Mouse (Mus musculus) monocyte, adult 5-6 weeks (primary cell): ENCODE measurements around the gene Nanp. TPM values are rescaled to one million over a fixed set of nuclear protein-coding genes. Genes with fewer than 3 reads are reported as not detected.

Experiments
- ATAC-seq: fragments of 153-309, 156-312 bp; replicated peaks from 2 replicates; pipeline ENCODE4 v1.8.0; 2017; ENCODE audit warnings: mild to moderate bottlenecking; ENCODE audit not compliant: low TSS enrichment, insufficient number of reproducible peaks, severe bottlenecking, poor library complexity, low FRiP score
- total RNA-seq: library from RNA; stranded (forward); fragments of 200-1000, 200-491, 200-594 nt; gene quantifications from 3 replicates; pipeline ENCODE4 v1.2.3, GENCODE M21; 2017

Gene Nanp
- total RNA-seq, 1 experiment from 2014 or later, result 8.2 TPM

DNA sequence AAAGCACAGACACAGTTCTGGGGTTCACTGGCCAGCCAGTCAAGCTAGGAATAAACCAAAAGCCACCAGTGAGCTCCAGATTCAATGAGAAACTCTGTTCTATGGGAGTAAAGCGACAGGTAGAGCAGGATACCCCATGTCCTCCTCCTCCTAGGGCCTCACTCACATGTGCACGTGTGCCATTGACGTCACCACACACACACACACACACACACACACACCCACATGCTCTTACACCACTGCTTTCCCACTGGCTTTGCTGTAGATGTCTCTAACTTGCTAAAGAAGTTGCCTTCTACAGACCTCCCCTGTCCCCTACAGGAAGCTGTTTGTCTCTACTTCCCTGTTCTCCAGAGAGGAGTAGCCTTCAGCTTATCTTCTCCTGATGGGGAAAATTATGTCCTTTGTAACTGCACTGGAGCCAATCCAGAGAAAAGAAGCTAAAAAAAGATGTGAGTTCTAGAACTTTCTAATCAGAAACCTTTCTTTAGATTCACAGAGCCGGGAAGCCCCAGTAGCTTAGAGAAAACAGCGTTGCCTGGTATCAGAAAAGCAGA, 37.5 kb downstream of the Nanp start:
- ATAC-seq, result no peak

DNA sequence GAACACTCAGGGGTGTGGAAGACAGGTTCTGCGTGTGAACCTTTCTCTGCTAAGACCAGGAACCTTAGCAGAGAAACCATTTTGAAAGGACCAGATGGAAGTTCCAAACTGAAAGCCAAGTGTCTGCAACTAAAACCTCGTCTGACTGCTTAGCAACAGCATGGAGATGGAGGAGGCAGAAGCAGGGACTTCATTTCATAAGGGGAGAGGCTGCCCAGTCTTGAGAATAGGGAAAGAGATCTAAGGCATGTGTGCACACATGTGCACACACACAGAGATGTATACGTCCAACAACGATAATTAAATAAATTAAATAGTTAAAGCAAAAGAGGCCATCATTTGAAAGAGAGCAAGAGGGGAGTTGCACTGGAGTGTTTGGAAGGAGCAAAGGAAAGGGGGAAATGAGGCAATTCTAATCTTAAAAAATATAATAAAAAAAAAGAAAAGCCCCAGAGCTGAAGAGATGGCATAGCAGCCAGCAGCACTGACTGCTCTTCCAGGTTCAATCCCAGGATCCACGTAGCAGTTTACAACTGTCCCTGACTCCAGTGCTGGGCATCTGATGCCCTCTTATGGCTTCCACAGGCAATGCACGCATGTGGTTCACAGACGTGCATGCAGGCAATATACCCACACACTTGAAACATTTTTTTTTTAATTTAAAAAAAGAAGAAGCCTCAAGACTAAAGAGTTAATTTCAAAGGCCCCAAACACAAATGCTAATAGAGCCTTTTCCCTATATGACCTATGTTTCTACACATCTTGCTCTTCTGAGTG, 38.6 kb downstream of the Nanp start:
- ATAC-seq, result no peak

DNA sequence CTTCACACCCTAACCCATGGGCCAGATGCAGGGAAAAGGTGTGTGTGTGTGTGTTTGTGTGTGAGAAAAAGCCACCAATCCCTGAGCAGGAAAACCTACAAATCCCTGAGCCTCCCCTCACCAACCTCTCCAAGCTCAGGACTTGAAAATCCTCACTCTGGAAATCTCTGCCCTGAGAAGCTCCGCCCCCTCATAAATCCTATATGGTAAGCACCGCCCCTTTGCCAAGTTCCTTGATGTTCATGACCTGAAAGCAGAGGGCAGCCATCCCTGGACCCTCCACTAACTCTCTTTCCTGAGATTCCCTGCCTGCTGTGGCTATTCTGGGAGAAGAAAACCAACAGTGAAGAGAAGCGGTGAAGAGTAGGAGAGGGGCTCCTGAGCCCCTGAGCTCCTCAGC, 40.2 kb downstream of the Nanp start:
- ATAC-seq, result no peak

DNA sequence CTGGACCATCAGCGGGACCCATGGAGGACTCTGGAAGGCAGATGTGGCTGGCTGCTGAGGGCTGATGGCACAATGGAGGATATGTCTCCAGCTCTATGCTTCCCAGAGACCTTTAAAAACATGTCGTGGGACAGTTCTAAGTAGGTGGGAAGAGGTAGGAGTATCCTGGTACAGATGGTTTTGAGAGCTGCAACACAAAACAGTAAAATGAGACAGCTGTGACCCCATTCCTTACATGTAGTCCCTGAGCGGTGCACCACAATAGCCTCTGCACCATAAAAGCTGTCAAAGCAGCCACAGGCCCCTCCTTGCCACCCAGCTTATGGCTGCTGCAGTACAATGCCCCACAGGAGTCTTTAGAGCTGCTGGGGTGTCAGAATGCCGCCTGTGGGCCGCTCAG, 41.6 kb downstream of the Nanp start:
- ATAC-seq, result no peak

DNA sequence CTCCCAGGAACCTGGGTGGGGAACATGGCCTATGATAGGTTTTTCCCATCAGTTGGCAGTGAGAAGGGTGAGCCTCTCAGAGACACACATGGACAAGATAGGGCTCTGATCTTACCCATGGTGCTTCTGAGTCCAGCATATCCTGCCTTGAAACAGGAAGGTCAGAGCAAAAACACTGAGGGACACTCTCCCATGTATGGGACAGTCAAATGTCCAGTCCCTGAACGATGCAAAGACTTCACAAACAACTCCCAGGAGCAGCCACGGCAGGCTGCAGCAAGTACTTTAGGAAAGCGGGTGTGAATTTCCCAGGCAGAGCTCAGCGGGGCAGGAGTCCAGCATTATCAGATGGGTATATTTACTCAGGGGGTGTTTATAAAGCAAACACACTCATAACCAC, 43.9 kb downstream of the Nanp start:
- no peak for ATAC-seq

DNA sequence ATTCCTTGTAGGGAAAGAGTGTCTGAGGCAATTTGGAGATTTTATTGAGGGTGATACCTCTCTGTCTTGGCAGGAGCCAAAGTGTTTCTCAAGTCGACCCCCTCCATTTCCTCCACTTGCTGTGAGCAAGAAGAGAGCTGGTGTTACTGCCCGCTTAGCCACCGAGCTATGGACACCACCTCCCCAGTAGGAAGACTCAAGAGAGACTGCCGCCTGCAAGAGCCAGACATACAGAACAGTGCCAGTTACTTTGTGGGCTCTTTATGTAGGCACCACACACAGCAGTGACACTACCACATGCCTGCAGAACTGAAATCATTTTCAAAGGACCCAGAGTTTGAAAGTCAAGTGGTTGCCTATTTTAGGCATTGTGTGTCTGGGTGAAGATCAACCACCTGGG, 48.1 kb downstream of the Nanp start:
- ATAC-seq, result no peak

DNA sequence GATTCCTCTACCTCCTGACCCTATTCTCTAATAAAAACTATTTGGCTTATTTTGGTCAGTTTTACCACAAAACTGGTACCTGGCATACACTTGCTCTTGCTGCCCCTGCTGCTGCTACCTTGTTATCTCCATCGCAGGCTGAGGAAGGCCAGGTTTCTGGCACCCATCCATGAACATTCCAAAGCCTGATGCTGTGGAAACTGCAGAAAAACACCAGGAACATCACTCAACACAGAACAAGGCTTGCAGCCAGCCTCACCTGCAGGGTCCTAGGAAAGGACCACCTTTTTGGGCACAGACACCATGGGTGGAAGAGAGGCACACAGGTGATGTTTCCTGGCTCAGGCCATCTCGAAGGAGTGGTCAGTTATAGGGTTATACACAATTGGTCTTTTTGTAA, 48.7 kb downstream of the Nanp start:
- no peak for ATAC-seq

DNA sequence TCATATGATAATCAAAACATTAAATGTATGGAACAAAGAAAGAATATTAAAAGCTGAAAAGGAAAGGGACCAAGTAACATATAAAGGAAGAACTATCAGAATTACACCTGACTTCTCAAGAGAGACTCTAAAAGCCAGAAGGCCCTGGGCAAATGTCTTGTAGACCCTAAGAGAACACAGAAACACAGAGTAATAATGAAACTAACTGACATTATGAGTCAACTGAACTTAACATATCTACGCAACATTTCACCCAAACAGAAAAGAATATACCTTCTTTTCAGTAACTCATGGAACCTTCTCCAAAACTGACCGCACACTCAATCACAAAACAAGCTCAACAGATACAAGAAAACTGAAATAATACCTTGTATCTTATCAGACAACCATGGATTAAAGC, 53.8 kb downstream of the Nanp start:
- no peak for ATAC-seq

DNA sequence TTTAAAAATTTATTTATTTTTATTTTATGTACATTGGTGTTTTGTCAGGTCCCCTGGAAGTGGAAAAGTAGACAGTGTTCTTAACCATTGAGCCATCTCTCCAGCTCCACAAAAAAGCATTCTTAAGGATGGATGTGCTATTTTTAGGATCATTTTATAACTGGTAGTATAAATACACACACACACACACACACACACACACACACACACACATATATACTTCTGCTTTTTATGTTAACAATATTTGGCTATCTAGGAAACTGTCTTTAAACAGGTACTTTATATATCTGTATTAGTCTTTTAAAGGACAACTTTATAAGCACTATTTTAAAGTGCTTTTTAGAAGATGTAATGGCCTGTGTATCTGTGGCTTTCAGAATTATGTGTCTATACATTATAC, 57.1 kb downstream of the Nanp start:
- ATAC-seq, result no peak

DNA sequence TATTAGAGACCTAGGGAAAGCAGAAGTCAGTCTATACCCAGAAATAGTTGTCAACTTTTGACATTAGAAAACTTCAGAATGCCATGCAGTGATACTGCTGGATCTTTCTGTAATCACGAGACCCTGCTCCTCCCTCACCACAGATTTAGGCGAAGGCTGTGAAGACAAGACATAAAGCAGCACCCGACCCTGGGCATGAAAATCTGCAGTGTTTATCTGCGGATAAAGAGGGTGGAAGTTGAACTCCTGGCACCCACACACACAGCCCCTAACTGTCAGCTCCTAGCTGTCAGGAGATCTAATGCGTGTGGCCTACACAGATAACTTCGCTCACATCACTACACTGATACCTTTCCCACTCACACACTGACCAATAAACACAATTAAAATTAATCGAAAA, 57.7 kb downstream of the Nanp start:
- ATAC-seq, result no peak

DNA sequence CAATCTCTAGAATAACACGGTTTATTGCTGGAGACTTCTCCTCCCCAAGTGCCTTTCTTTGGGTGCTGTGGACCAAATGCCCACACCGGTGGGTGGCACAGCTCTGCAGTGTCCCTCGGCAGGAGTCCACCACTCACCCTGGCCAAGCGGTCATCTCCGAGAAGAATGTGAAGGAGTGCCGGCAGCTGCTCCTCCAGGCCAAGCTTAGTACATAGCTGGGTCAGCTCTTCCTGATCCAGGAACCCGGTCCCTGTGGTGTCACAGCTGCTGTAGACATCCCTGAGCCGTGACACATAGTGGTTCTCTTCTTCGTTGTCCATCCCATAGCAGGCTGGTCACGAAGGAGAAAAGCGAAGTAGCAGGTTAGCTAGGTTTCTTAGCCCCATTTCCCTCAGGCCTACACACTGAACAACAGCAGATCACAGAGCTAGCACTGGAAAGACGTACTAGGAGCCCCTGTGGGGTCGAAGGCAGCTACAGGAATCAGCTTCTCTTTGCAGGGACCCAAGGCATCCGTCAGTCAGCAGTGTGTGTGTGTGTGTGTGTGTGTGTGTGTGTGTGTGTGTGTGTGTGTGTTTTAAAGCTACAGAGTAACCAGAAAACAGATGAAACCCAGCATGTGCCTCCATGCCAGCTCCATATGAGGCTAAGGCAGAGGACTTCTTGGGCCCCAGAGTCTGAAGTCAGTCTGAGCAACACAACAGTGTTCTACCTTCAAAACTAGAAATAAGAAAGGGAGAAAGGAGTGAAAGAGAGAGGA, 59.2 kb downstream of the Nanp start:
- ATAC-seq, result no peak

Other genes with a start within 250 kb of the Nanp start
- gene Abhd12, start 134.7 kb downstream of the Nanp start, total RNA-seq, result 237 to 505 TPM (median 368 TPM) in 3 replicates
- 10.4 to 13.1 TPM (median 13.0 TPM) in 3 replicates for gene Gins1, start 134.0 kb downstream of the Nanp start, total RNA-seq
- gene Ninl, start within 50 bp of the Nanp start, total RNA-seq, result 0.39 TPM in 1 of 3 replicates, not detected in the others
- 0.67 to 0.75 TPM in 2 of 3 replicates, not detected in the other for gene Gm14151, start 53.0 kb upstream of the Nanp start, total RNA-seq
- gene Gm14147, start 58.8 kb upstream of the Nanp start, total RNA-seq, result not detected in 3 replicates